Mouse (Mus musculus): ENCODE results near the gene Acap1. TPM values are rescaled to one million over a fixed set of nuclear protein-coding genes. Genes with fewer than 3 reads are reported as not detected.
"Not testable (repeated sequence)": the region's sequence is repeated elsewhere in the genome, so short reads cannot be mapped to it uniquely, and the experiment has no call there.

The Acap1 gene
- total and polyA plus RNA-seq, 3 experiments, result 0.65 to 3.3 (median 1.1) TPM

DNA sequence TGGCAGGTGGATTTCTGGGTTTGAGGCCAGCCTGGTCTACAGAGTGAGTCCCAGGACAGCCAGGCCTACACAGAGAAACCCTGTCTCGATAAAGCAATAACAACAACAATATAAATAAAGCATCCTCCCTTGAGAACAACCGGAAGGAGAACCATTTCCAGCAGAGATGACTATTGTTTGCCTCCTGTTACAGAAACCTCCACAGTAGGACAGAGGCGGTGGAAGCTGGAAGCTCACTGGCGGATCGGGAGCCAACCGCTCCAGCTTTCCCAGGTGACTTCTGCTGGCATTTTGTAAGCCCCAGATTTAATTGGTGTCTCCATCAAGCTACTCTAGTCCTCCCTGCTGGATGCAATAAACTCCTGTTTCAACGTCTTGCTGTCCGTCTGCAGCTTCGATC, 29.8 kb downstream of the Acap1 start:
- Histone ChIP-seq H3K79me2 (replicated peaks; ENCODE audit: control insufficient read depth, insufficient read depth, low read length) (no peaks in the 10 kb centered on the region), H3K4me1 (ENCODE audit: control insufficient read depth, insufficient read depth, low read length) (peaks cover 7% of the 10 kb centered on the region), H3K27ac (peak overlapping the region; percentile 18), H3K27me3 (ENCODE audit: control insufficient read depth, insufficient read depth, low read length) (no peaks in the 10 kb centered on the region), H3K4me3 (no peak overlapping the region), H3K36me3 (ENCODE audit: control insufficient read depth, insufficient read depth, low read length) (no peaks in the 10 kb centered on the region), H3K9ac (ENCODE audit: low read depth, low read length) (no peak overlapping the region)
- DNase-seq, result no peak
- intact Hi-C loops (cut with DNase I), result no loop called here
- WGBS, result 61% methylated on average over 9 of the region's 9 CpGs
- peak; percentile 51; the same call in 1 of the 2 replicates for TF ChIP-seq POLR2A (IDR thresholded peaks at IDR 0.05; ENCODE audit: insufficient read depth, low read depth, low read length)
- TF ChIP-seq EP300 (IDR thresholded peaks at IDR 0.05; ENCODE audit: insufficient read depth, low read depth, low read length), result no peak

DNA sequence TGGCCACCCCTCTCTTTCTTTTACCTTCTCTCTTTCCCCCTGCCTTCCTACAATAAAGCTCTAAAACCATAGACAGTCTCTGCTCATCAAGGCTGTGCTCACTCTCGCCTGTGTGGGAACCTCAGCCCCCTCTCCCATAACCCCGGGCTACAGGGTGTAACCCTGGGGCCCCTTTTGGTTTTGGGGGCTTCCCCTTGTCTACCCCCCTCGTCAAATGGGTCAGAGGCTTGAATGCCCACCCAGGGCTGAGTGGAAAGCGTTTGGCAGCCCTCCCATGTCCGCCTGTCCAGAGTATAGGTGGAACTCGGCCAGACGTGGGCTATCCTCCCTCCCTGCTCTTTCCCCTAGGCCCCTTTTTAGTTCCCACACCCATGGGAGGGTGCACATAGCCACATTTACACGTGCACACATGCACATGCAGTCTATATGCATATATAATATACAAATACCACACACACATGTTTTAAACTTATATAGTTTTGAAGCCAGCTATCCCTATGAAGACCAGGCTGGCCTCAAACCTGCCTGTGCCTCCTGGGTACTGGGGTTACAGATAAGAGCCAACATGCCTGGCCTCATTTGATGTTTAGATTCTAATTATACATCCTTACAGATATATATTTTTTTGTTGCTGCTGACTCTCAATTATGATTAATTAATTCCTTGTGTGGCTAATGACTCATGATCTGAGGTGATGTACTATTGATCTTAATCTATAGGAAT, 31.0 kb downstream of the Acap1 start:
- Histone ChIP-seq H3K9ac (ENCODE audit: low read depth, low read length) (no peak overlapping the region), H3K4me1 (ENCODE audit: control insufficient read depth, insufficient read depth, low read length) (peaks cover 7% of the 10 kb centered on the region), H3K27me3 (ENCODE audit: control insufficient read depth, insufficient read depth, low read length) (no peaks in the 10 kb centered on the region), H3K27ac (no peak overlapping the region), H3K36me3 (ENCODE audit: control insufficient read depth, insufficient read depth, low read length) (no peaks in the 10 kb centered on the region), H3K79me2 (replicated peaks; ENCODE audit: control insufficient read depth, insufficient read depth, low read length) (no peaks in the 10 kb centered on the region), H3K4me3 (no peak overlapping the region)
- intact Hi-C loops (cut with DNase I), result no loop called here
- TF ChIP-seq EP300 (IDR thresholded peaks at IDR 0.05; ENCODE audit: insufficient read depth, low read depth, low read length) (no peak), CTCF (IDR thresholded peaks at IDR 0.05) (no peak), POLR2A (IDR thresholded peaks at IDR 0.05; ENCODE audit: insufficient read depth, low read depth, low read length) (no peak)
- DNase-seq, result no peak
- 42% methylated on average over 8 of the region's 8 CpGs for WGBS

DNA sequence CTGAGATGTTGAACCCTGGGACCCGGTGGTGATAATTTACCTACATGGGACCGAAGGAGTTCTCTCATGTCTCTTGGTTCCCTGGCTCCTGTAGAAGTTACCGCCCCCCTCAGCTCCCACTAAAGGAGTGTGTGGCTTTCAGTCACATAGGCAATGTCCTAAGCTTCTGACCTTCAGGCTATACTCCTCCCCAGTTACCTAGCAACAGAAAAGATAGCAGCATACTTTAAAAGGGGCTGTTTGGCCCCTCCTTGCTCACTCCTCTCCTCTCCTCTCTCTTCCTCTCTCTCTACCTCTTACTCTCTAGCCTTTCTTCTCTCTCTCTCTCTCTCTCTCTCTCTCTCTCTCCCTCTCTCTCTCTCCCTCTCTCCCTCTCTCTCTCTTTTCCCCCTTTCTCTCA, 31.6 kb downstream of the Acap1 start:
- H3K27me3 ChIP-seq (ENCODE audit: control insufficient read depth, insufficient read depth, low read length); H3K9ac ChIP-seq (ENCODE audit: low read depth, low read length); H3K79me2 ChIP-seq (replicated peaks; ENCODE audit: control insufficient read depth, insufficient read depth, low read length); H3K4me3 ChIP-seq; H3K4me1 ChIP-seq (ENCODE audit: control insufficient read depth, insufficient read depth, low read length); H3K36me3 ChIP-seq (ENCODE audit: control insufficient read depth, insufficient read depth, low read length); intact Hi-C loops (cut with DNase I); DNase-seq; H3K27ac ChIP-seq: not testable (repeated sequence)
- whole genome bisulfite sequencing, result 63% methylated on average over 3 of the region's 3 CpGs

DNA sequence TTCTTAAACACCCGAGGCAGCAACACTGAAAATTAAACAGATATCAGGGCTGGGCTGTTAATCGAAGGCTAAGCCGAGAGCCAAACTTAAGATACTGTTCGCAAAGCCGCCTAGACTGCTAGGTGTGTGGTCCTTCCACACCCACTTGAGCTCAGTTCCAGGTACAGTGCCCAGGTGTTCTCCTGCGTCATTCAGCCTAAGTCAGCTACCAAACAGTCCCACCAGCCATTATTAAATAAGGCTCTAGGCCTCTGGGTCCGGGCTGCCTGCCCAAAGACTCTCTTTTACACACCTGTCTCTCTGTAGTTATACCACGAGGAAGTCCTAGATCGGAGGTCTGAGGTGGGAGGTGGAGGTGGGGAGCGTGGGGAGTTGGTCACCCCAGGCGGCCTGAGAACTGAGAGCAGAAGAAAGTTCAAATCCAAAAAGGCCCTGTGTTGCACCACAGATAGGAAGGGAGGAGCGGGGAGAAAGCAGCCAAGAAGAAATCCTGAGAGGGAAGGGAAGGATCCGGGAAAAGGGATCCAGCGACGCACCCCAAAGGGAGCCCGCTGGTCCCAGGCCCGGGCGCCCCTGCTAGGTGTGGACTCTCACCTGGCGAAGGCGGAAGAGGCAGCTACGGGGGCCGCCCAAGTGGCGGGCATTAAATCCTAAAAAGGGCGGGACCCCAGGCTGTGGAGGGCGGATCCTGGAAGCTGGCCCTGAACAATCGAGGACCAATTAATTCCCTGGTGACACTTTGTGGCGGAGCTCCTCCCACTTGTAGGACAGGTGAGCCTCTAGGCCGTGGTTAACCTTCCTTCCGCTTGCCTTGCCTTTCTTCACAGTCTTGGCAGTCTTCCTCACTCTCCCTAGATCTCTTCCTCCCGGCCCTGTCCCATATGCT, 37.0 kb downstream of the Acap1 start, which contains the start of gene Tnk1:
Tnk1 (minus strand) TSS at position 618 of the 886 bp plus-strand sequence.
- Histone ChIP-seq H3K36me3 (ENCODE audit: control insufficient read depth, insufficient read depth, low read length) (no peaks in the 10 kb centered on the region), H3K4me1 (ENCODE audit: control insufficient read depth, insufficient read depth, low read length) (no peaks in the 10 kb centered on the region), H3K4me3 (no peak within 1 kb of the TSS), H3K9ac (ENCODE audit: low read depth, low read length) (no peak within 1 kb of the TSS), H3K27ac (no peak within 1 kb of the TSS), H3K27me3 (ENCODE audit: control insufficient read depth, insufficient read depth, low read length) (no peaks in the 10 kb centered on the region), H3K79me2 (replicated peaks; ENCODE audit: control insufficient read depth, insufficient read depth, low read length) (no peaks in the 10 kb centered on the region)
- intact Hi-C loops (cut with DNase I), result no loop called here
- TF ChIP-seq CTCF (IDR thresholded peaks at IDR 0.05), result no peak
- TF ChIP-seq POLR2A (IDR thresholded peaks at IDR 0.05; ENCODE audit: insufficient read depth, low read depth, low read length), result no peak
- TF ChIP-seq EP300 (IDR thresholded peaks at IDR 0.05; ENCODE audit: insufficient read depth, low read depth, low read length), result no peak
- WGBS, result 39% methylated on average over 30 of the region's 30 CpGs
- no peak for DNase-seq

DNA sequence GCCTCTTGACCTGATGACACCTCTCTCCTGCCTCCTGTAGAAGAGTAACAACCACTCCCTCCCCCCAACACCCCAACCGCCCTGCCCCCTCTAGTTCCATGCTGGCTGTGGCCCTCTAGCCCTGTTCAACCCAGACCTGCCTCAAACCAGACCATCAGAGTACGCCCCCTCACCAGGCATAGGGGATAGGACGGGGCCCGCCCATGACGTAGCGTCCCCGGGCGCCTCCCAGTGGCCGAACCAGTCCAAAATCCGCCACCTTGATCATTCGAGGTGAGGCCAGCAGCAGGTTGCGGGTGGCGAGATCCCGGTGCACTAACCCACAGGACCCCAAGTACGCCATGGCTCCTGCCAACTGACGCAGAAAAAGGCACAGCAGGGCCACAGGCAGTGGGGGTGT, 40.0 kb downstream of the Acap1 start:
- TF ChIP-seq EP300 (IDR thresholded peaks at IDR 0.05; ENCODE audit: insufficient read depth, low read depth, low read length), result no peak
- TF ChIP-seq CTCF (IDR thresholded peaks at IDR 0.05), result peak; percentile 61
- peak; percentile 45 to 63 for DNase-seq
- H3K27ac ChIP-seq, result no peak overlapping the region; the same call in 1 of the 2 replicates

DNA sequence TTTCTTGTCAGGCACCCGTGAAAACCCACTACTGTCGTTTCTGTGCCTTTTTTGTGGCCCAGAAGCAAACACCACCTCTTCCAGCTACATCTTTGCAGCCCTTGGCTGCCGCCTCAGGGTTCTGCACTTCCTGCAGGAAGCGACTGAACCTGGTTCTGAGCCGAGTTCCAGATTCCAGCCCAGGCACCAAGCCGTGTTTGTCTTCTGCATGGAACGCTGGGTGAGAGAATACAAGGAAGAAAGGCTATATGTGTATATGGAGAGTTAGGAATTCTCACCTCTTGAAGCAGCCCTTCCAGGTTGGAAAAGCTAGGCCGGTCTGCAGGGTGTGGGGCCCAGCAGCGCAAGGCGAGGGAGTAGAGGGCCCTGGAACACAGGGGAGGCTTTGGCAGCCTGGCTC, 40.7 kb downstream of the Acap1 start:
- no peak for DNase-seq
- intact Hi-C loops (cut with DNase I), result no loop called here
- H3K9ac ChIP-seq (ENCODE audit: low read depth, low read length), result no peak overlapping the region
- peak overlapping the region; percentile 61 for H3K27ac ChIP-seq
- H3K27me3 ChIP-seq (ENCODE audit: control insufficient read depth, insufficient read depth, low read length), result no peaks in the 10 kb centered on the region
- H3K79me2 ChIP-seq (replicated peaks; ENCODE audit: control insufficient read depth, insufficient read depth, low read length), result no peaks in the 10 kb centered on the region
- no peaks in the 10 kb centered on the region for H3K36me3 ChIP-seq (ENCODE audit: control insufficient read depth, insufficient read depth, low read length)
- no peak for TF ChIP-seq EP300 (IDR thresholded peaks at IDR 0.05; ENCODE audit: insufficient read depth, low read depth, low read length)
- TF ChIP-seq CTCF (IDR thresholded peaks at IDR 0.05), result no peak
- no peak for TF ChIP-seq POLR2A (IDR thresholded peaks at IDR 0.05; ENCODE audit: insufficient read depth, low read depth, low read length)
- no peak overlapping the region for H3K4me3 ChIP-seq
- H3K4me1 ChIP-seq (ENCODE audit: control insufficient read depth, insufficient read depth, low read length), result no peaks in the 10 kb centered on the region
- WGBS, result 51% methylated on average over 10 of the region's 10 CpGs

More for the DNA sequence above, 40.0 kb downstream of the Acap1 start:
- WGBS, result 28% methylated on average over 16 of the region's 16 CpGs
- Histone ChIP-seq H3K36me3 (ENCODE audit: control insufficient read depth, insufficient read depth, low read length) (no peaks in the 10 kb centered on the region), H3K4me1 (ENCODE audit: control insufficient read depth, insufficient read depth, low read length) (no peaks in the 10 kb centered on the region), H3K9ac (ENCODE audit: low read depth, low read length) (no peak overlapping the region), H3K79me2 (replicated peaks; ENCODE audit: control insufficient read depth, insufficient read depth, low read length) (no peaks in the 10 kb centered on the region), H3K27me3 (ENCODE audit: control insufficient read depth, insufficient read depth, low read length) (no peaks in the 10 kb centered on the region), H3K4me3 (no peak overlapping the region)
- intact Hi-C loops (cut with DNase I), result no loop called here

Measured in heart, adult 2 months (tissue).